ENCODE assay signal across 8 mouse cellular contexts in genomic region chr11:23666526-23666925, GRCm38 (mm10). TPM values are rescaled to one million over a fixed set of nuclear protein-coding genes. Genes with fewer than 3 reads are reported as not detected.
DNase-seq lines count a peak whose midpoint lies in the region; ATAC-seq and TF ChIP-seq lines count a peak whose summit lies in the region.

No protein-coding gene starts in this region.

- no peaks in the 10 kb centered on the region for H3K9me3 ChIP-seq in megakaryocyte, embryonic 14.5 days
- no peaks in the 10 kb centered on the region for H3K9me3 ChIP-seq in limb, embryonic 14.5 days (ENCODE audit: control insufficient read depth, low read length)
- no peaks in the 10 kb centered on the region for H3K9me3 ChIP-seq in stomach, embryonic 16.5 days (replicated peaks; ENCODE audit: control insufficient read depth, low read length)

- peak overlapping the region; percentile 80 for H3K4me3 ChIP-seq in cerebellum, adult 2 months (replicated peaks; ENCODE audit: insufficient read depth, low read depth, low read length)
- peak overlapping the region; percentile 93 for H3K4me3 ChIP-seq in megakaryocyte, embryonic 14.5 days (replicated peaks)
- peak overlapping the region; percentile 91 for H3K4me3 ChIP-seq in limb, embryonic 14.5 days (replicated peaks; ENCODE audit: low read length)
- peak overlapping the region; percentile 84 for H3K4me3 ChIP-seq in stomach, embryonic 16.5 days (replicated peaks; ENCODE audit: low read length)

- H3K27me3 ChIP-seq in cerebellum, adult 2 months (ENCODE audit: control insufficient read depth, insufficient read depth, low read length), result no peaks in the 10 kb centered on the region
- no peaks in the 10 kb centered on the region for H3K27me3 ChIP-seq in megakaryocyte, embryonic 14.5 days (replicated peaks)
- no peaks in the 10 kb centered on the region for H3K27me3 ChIP-seq in limb, embryonic 14.5 days (ENCODE audit: control insufficient read depth, insufficient read depth, low read length)
- H3K27me3 ChIP-seq in stomach, embryonic 16.5 days (ENCODE audit: control insufficient read depth, insufficient read depth, low read length), result no peaks in the 10 kb centered on the region

- TF ChIP-seq CTCF in cerebellum, adult 2 months (IDR thresholded peaks at IDR 0.05; ENCODE audit: borderline replicate concordance, insufficient read depth, low read depth, low read length), result no peak

- 2% methylated on average over 5 of the region's 5 CpGs for WGBS in cerebellum, adult 2 months
- WGBS in limb, embryonic 14.5 days, result 9% methylated on average over 5 of the region's 5 CpGs
- WGBS in stomach, embryonic 16.5 days, result 5% methylated on average over 5 of the region's 5 CpGs

- no peak for DNase-seq in cerebellum, adult 2 months
- no peak for DNase-seq in cerebellum, postnatal 4 days (ENCODE audit: low spot score in 2 of 2)
- no peak for DNase-seq in limb, embryonic 14.5 days (ENCODE audit: low spot score)
- no peak for DNase-seq in gastrocnemius, postnatal 14 days
- no peak for DNase-seq in adrenal gland, postnatal 4 days (ENCODE audit: low spot score in 2 of 2)

- H3K36me3 ChIP-seq in megakaryocyte, embryonic 14.5 days (replicated peaks; ENCODE audit: low read length), result peaks cover 22% of the 10 kb centered on the region
- H3K36me3 ChIP-seq in limb, embryonic 14.5 days (ENCODE audit: control insufficient read depth, insufficient read depth, low read length), result 0 out of 2 replicates have a peak, but pooled peaks cover 7% of the 10 kb centered on the region
- H3K36me3 ChIP-seq in stomach, embryonic 16.5 days (ENCODE audit: control insufficient read depth, insufficient read depth, low read length), result no peaks in the 10 kb centered on the region

- H3K27ac ChIP-seq in cerebellum, adult 2 months (ENCODE audit: insufficient read depth, low read length), result 0 out of 2 replicates have a peak overlapping the region, but pooled peaks have one; percentile 62
- H3K27ac ChIP-seq in limb, embryonic 14.5 days (replicated peaks; ENCODE audit: low read depth, low read length), result peak overlapping the region; percentile 94
- peak overlapping the region; percentile 98 for H3K27ac ChIP-seq in stomach, embryonic 16.5 days (ENCODE audit: low read length)

- no peak for TF ChIP-seq POLR2A in cerebellum, adult 2 months (IDR thresholded peaks at IDR 0.05; ENCODE audit: borderline replicate concordance, insufficient read depth, low read length)
- TF ChIP-seq POLR2A in limb, embryonic 14.5 days (IDR thresholded peaks at IDR 0.05; ENCODE audit: borderline replicate concordance, extremely low read depth, insufficient read depth, insufficient read length), result no peak

- peak overlapping the region; percentile 89 for H3K9ac ChIP-seq in limb, embryonic 14.5 days (ENCODE audit: low read depth, low read length, severe bottlenecking)
- peak overlapping the region; percentile 91 for H3K9ac ChIP-seq in stomach, embryonic 16.5 days (ENCODE audit: low read length)

- peaks cover 2% of the 10 kb centered on the region; the same call in 1 of the 2 replicates for H3K4me1 ChIP-seq in cerebellum, adult 2 months (ENCODE audit: control insufficient read depth, insufficient read depth, low read length)
- peaks cover 21% of the 10 kb centered on the region for H3K4me1 ChIP-seq in megakaryocyte, embryonic 14.5 days
- peaks cover 3% of the 10 kb centered on the region; the same call in 1 of the 2 replicates for H3K4me1 ChIP-seq in limb, embryonic 14.5 days (ENCODE audit: control insufficient read depth, insufficient read depth, low read length)
- H3K4me1 ChIP-seq in stomach, embryonic 16.5 days (ENCODE audit: control insufficient read depth, insufficient read depth, low read length), result no peaks in the 10 kb centered on the region

- ATAC-seq in megakaryocyte, adult 5-6 weeks (ENCODE audit: poor library complexity, severe bottlenecking), result no peak; the same call in 1 of the 2 replicates
- no peak for ATAC-seq in limb, embryonic 14.5 days (ENCODE audit: low FRiP score, low read depth)
- ATAC-seq in stomach, embryonic 16.5 days (ENCODE audit: insufficient read depth, low FRiP score), result no peak

- intact Hi-C loops in gastrocnemius, postnatal 14 days (cut with DNase I; ENCODE audit: low total_unique reads), result no loop called here

- H3K4me2 ChIP-seq in limb, embryonic 14.5 days (replicated peaks; ENCODE audit: low read depth, low read length, severe bottlenecking), result peak overlapping the region; percentile 58
- H3K4me2 ChIP-seq in stomach, embryonic 16.5 days (ENCODE audit: low read depth, low read length), result peak overlapping the region; percentile 62

RNA-seq across cellular contexts. Expression of gene Pex13, which starts 0.8 kb away (rescaled TPM):
- 18.5 and 19.1 TPM in 2 replicates for polyA plus RNA-seq in cerebellum, adult 2 months (2012; rRNA removed)
- polyA plus RNA-seq in megakaryocyte, embryonic 14.5 days (2012; ENCODE audit: insufficient read depth, low replicate concordance), result 2.6 and 4.7 TPM in 2 replicates
- 19.5 and 35.6 TPM in 2 replicates for total RNA-seq in megakaryocyte, adult 5-6 weeks (2015)
- 11.1 and 19.4 TPM in 2 replicates for total RNA-seq in megakaryocyte, adult 5-6 weeks (2017)
- 13.0 and 15.2 TPM in 2 replicates for polyA plus RNA-seq in limb, embryonic 14.5 days (2012; rRNA removed)
- polyA plus RNA-seq in limb, embryonic 14.5 days (2014; fragmentation: Nextera tagmentation; extraction: Ambion mirVana), result 36.3 and 44.4 TPM in 2 replicates
- 20.1 and 24.3 TPM in 2 replicates for polyA plus RNA-seq in stomach, embryonic 16.5 days (2015; fragmentation: Nextera tagmentation; extraction: Ambion mirVana)
- 10 to 100 TPM; 12.7 to 16.5 TPM for total RNA-seq in gastrocnemius, postnatal 14 days (2021)
- total RNA-seq in adrenal gland, postnatal 4 days (2021), result 10 to 100 TPM; 46.0 to 60.7 TPM

RNA-seq across cellular contexts. Expression of gene Pus10, which starts 1.1 kb away (rescaled TPM):
- polyA plus RNA-seq in cerebellum, adult 2 months (2012; rRNA removed), result 9.7 and 11.4 TPM in 2 replicates
- polyA plus RNA-seq in megakaryocyte, embryonic 14.5 days (2012; ENCODE audit: insufficient read depth, low replicate concordance), result 2.0 TPM in 1 of 2 replicates, not detected in the other
- 14.6 and 21.5 TPM in 2 replicates for total RNA-seq in megakaryocyte, adult 5-6 weeks (2015)
- total RNA-seq in megakaryocyte, adult 5-6 weeks (2017), result 26.0 and 31.1 TPM in 2 replicates
- 12.2 and 14.4 TPM in 2 replicates for polyA plus RNA-seq in limb, embryonic 14.5 days (2012; rRNA removed)
- polyA plus RNA-seq in limb, embryonic 14.5 days (2014; fragmentation: Nextera tagmentation; extraction: Ambion mirVana), result 23.5 and 23.8 TPM in 2 replicates
- 20.8 and 24.4 TPM in 2 replicates for polyA plus RNA-seq in stomach, embryonic 16.5 days (2015; fragmentation: Nextera tagmentation; extraction: Ambion mirVana)
- total RNA-seq in gastrocnemius, postnatal 14 days (2021), result 10 to 100 TPM in 1 of 2 experiments, 1 to 10 TPM in 1; 9.9 to 12.4 TPM
- total RNA-seq in adrenal gland, postnatal 4 days (2021), result 10 to 100 TPM; 26.4 to 30.7 TPM

RNA-seq across cellular contexts. Expression of gene 0610010F05Rik, which starts 33.1 kb away (rescaled TPM):
- polyA plus RNA-seq in cerebellum, adult 2 months (2012; rRNA removed), result 22.3 and 24.3 TPM in 2 replicates
- polyA plus RNA-seq in megakaryocyte, embryonic 14.5 days (2012; ENCODE audit: insufficient read depth, low replicate concordance), result 1.3 TPM in 1 of 2 replicates, not detected in the other
- 20.7 and 23.5 TPM in 2 replicates for total RNA-seq in megakaryocyte, adult 5-6 weeks (2015)
- total RNA-seq in megakaryocyte, adult 5-6 weeks (2017), result 26.9 and 35.6 TPM in 2 replicates
- 8.6 and 10.6 TPM in 2 replicates for polyA plus RNA-seq in limb, embryonic 14.5 days (2012; rRNA removed)
- 22.1 and 22.4 TPM in 2 replicates for polyA plus RNA-seq in limb, embryonic 14.5 days (2014; fragmentation: Nextera tagmentation; extraction: Ambion mirVana)
- 21.6 and 23.3 TPM in 2 replicates for polyA plus RNA-seq in stomach, embryonic 16.5 days (2015; fragmentation: Nextera tagmentation; extraction: Ambion mirVana)
- 1 to 10 TPM; 7.8 to 9.2 TPM for total RNA-seq in gastrocnemius, postnatal 14 days (2021)
- total RNA-seq in adrenal gland, postnatal 4 days (2021), result 10 to 100 TPM; 19.6 to 23.6 TPM
